Mouse (Mus musculus): ENCODE data around the gene Dennd4c. TPM values are rescaled to one million over a fixed set of nuclear protein-coding genes. Genes with fewer than 3 reads are reported as not detected.
A peak's percentile ranks its signal among the peaks of the same experiment; 100 is the strongest.
"Not testable (repeated sequence)": the region's sequence is repeated elsewhere in the genome, so short reads cannot be mapped to it uniquely, and the experiment has no call there.

Gene Dennd4c
- total RNA-seq, 2 experiments from 2014 or later, result 13.0 to 14.8 TPM

DNA sequence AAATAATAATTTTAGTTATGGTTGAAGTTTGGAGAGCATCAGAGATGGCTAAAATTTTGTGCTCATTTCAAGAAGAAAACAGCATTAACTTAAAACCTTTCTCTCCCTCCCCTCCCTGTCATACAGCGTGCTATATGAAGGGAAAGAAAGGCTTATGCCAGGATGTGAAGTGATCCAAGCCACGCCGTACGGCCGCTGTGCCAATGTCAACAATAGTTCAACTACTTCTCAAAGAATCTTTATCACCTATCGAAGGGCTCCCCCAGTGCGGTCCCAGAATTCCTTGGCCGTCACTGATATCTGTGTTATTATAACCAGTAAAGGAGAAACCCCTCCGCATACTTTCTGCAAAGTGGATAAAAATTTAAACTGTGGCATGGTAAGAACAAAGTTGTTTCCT lies 29.2 kb downstream of the Dennd4c start:
- DNase-seq (ENCODE audit: low spot score in 2 of 2), result no peak

- DNase-seq (ENCODE audit: low spot score in 2 of 2), result peak in 1 of 2 experiments; percentile 7
These were observed 62.2 kb downstream of the Dennd4c start for GRCm38 (mm10) chr4:86810604-86811003.

- no peak for DNase-seq (ENCODE audit: low spot score in 2 of 2)
These were observed 66.5 kb downstream of the Dennd4c start for GRCm38 (mm10) chr4:86814850-86815249.

DNA sequence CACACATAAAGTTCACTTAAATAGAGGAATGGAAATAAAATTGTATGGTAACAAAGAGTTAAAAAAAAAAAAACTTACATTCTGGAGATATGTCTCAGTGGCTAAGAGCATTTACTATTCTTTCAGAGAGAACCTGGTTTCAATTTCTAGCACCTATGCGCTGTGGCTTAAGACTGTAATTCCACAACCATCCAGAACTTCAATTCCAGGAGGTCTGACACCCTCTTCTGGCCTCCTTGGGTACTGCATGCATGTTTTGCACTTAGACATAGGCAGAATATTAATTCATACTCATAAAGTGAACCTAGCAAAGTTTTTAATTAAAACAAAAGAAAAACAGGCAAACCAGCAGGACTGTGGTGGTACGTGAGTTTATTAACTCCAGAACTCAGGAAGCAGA lies 74.8 kb downstream of the Dennd4c start:
- DNase-seq (ENCODE audit: low spot score in 2 of 2), result peak; percentile 69 to 71

- DNase-seq (ENCODE audit: low spot score in 2 of 2), result no peak
These were observed 76.8 kb downstream of the Dennd4c start for GRCm38 (mm10) chr4:86825143-86825542.

- no peak for DNase-seq (ENCODE audit: low spot score in 2 of 2)
These were observed 83.5 kb downstream of the Dennd4c start for GRCm38 (mm10) chr4:86831896-86832295.

- DNase-seq (ENCODE audit: low spot score in 2 of 2), result not testable (repeated sequence)
These were observed 92.8 kb downstream of the Dennd4c start for GRCm38 (mm10) chr4:86841141-86841540.

GRCm38 (mm10) chr4:86845384-86845783 lies 97.0 kb downstream of the Dennd4c start:
- peak; percentile 19 to 31 for DNase-seq (ENCODE audit: low spot score in 2 of 2)

- DNase-seq (ENCODE audit: low spot score in 2 of 2), result no peak
These were observed 98.9 kb downstream of the Dennd4c start for GRCm38 (mm10) chr4:86847246-86847645.

DNA sequence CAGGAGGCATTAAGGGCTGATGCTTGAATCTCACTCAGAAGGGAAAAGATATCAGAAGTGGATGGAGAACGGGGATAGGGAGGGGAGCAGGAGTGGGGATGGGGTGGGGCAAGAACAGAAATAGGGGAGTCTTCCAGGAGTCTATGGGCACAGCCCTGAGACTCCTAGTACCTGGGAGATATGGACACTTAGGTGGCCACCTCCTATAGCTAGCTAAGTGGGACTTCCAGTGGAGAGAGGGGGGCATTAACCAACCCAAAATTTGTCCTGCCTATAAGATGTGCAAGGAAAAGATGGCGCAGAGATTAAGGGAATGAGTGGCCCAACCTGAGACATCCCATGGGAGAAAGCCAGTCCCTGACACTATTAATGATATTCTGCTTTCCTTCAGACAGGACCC lies 103.0 kb downstream of the Dennd4c start:
- DNase-seq (ENCODE audit: low spot score in 2 of 2), result no peak

DNA sequence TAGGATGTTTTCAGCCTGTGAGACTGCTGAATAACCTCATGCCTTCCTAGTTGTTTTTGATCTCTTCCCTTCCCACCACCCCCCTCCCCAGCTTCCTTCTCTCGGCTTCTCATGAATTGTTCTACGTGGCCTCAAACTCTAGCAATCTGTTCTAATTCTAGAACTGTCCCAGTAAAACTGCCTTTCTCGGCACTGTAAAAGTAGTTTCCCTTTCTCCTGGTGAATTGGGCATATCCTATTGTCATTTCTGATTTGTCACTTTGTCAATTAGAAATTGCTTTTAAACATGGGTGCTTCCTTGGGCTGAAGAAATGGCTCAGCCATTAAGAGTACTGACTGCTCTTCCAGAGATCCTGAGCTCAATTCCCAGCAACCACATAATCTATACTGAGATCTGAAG lies 103.7 kb downstream of the Dennd4c start:
- DNase-seq (ENCODE audit: low spot score in 2 of 2), result no peak

DNA sequence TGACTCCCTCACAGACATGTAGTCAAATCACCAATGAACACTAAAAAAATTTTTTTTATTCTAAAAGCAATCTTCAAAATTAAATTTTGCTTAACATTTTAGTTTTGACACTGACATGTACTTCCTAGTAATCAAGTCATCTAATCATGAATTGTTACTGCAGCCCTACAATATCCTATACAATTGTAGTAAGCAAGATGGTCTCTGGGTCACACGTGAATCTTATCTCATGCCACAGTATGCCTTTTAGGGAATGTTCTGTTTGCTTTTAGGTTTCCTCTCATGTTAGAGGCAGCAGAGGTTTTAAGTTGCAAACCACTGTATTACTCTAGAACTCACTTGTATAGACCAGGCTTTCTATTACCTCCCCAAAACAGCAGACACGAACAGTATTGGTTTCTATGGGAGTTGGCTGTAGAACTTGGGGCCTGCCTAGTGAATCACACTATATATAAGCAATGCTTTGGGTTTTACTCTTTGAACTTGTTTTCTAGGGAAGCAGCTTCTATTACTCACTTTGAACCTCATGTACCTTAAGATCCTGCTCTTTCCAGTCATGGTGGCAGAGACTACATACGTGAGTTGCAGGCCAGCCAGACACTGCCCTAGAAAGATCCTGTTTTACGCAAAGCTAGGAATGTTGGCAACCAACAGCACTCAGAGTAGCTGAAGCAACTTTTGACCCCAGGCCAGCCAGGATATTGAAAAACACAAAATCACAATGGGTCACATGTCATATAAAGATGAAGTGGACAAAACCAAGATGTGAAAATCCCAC lies 104.6 kb downstream of the Dennd4c start:
- DNase-seq (ENCODE audit: low spot score in 2 of 2), result no peak

DNA sequence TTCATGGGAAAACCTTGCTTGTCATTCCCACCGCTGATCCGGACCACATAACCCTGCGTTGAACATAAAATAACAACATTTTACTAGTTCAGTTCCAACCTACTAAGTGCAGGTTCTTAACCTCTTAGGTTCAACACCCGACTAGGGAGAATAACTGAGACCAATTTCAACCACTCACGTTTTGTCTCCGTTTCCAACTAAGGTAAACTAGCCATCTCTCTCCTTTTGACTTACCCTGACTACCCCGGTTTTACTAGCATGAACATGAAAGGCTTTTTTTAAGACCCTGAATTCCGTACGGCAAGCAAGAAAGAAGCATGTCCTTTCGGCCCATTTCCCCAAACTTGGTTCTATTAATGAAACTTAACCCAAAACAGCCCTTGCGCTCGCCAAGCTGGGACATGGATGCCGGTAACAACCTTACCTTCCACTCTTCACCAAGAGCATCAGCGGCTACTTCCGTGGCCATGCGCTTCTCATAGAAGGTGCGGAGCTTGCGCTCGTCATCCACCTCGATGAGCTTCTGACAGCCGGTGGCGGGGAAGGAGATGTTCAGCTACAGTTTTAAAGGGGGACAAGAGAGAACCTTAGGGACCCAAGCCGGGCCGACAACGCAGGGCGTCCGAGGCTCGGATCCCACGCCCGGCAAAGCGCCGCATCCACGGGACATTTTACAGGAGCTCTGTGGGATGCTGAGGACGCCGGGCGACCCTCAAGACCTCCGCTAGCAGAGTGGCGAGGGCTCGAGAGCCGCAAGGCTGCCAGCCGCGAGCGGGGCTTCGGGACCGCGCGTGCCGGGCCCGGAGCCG lies 108.2 kb downstream of the Dennd4c start:
- no peak for DNase-seq (ENCODE audit: low spot score in 2 of 2)

DNA sequence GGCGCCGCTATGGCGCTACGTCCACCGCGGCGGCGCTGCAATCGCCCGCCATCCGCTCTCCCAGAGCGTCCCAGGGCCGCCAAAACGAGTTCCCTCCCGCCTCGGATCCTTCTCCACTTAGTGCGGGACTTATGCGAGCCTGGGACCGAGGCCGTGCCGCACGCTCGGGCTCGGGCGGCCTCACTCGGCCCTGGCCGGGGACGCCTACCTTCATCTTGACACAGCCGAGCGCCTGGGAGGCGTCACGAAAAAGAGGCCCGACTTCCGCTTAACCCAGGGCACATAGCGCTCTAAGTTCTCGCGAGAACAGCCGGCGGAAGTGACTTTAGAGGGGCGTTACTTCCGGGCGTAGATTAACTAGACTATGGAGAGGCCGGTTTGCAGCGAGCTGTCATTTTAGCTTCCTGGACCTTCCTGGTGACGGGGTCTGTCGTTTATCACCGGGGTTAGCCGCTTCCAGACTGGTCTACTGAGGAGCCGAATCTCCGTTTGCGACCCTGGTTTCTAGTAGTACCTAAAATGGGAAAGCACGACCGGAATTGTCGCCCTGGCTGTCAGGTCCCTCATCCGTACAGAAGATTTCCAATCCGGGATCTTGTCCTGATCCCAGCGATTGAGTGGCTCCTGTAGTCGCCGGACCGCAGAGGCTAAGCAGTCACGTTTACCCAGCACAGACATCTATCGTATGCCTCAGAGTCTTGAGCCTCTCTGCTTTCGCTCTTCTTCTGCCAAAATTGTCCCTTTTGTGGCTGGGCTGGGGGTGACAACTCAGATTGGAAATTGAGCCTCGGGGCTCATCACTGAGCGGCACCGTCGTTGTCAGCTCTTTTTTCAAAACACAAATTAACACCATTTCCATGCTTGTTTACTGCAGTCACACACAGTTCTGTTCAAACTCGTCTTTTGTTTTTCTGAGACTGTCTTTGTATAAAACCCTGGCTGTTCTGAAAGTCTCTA lies 109.0 kb downstream of the Dennd4c start, which contains the start of gene Rps6:
TSS of gene Rps6 (minus strand) at position 300 of the 957 bp plus-strand sequence.
- peak; percentile 95 to 96 for DNase-seq (ENCODE audit: low spot score in 2 of 2)

DNA sequence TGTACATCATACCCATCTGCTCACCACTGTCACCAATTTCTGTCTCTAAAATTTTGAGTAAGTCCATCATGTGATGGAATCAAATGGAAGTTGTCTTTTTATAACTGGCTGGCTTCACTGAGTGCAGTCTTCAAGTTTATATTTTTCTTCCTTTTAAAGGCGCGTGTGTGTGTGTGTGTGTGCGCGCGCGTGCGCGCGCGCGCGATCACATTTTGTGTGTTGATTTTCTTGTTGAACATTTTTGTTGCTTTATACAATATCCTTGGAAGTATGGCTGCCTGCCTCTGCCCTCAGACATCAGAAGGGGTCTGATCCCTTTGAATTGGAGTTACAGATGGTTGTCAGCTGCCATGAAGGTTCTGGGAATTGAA lies 109.7 kb downstream of the Dennd4c start:
- no peak for DNase-seq (ENCODE audit: low spot score in 2 of 2)

- DNase-seq (ENCODE audit: low spot score in 2 of 2), result no peak
These were observed 115.7 kb downstream of the Dennd4c start for GRCm38 (mm10) chr4:86864087-86864486.

DNA sequence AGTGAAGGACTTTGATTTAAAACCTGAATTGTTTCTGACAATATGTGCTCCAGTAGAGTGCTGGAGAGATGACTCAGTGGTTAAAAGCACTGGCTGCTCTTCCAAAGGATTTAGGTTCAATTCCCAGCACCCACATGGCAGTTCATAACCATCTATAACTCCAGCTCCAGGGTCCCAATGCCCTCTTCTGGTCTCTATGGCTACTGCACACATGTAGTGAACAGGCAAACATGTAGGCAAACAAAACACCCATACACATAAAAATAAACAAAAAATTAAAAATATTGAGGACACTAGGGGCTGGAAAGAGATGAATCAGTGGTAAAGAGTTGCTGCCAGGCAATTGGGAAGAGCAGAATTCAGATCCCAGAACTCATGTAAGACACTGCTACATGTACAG lies 123.6 kb downstream of the Dennd4c start:
- DNase-seq (ENCODE audit: low spot score in 2 of 2), result no peak

DNA sequence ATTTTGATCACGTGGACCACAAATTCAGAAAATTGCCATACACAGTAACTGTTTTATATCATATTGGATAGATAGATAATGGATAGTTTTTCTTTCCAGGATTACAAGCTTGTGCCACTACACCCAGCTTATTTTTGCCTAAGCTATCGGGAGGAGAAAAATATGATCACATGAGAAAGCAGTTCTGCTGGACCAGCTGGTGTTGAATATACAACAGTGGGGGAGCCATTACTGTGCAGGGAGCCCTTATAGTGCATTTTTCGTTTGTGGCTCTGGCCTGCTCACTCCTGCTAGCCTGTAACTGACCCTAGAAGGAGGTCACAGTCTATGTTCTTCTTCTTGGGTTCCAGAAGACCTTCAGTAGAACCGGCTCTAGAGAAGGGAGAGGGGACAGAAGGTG lies 124.7 kb downstream of the Dennd4c start:
- peak in 1 of 2 experiments; percentile 18 for DNase-seq (ENCODE audit: low spot score in 2 of 2)

DNA sequence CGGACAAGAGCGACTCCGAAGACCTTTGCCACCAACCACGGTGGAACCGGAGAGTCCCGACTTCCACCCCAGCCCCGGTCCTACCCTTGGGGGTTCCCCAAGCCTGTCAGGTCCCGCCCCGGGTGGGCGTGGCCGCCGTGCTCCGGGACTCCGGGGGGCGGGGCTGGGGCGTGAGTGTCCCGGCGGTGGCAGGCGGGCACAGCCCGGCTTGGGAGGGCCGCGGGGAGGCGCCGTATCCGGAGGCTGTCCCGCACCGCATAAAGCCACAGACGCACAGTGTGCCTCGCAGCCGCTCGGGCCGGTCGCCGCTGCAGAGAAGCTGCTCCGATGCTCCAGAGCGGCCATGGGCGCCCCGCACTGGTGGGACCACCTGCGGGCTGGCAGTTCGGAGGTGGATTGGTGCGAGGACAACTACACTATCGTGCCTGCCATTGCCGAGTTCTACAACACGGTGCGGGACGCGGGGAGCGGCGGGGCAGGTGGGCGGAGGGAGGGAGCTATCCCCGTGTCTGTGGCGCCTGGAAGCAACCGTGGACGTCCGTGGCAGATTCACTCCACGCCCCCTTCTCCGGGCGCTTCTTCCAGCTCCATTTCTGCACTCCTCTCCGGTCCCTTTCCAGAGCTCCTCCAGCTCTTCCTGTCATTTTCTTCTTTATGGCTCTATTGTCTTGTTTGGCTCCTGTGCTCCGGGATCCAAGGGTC lies 125.9 kb downstream of the Dennd4c start, which contains the start of gene Acer2:
TSS of gene Acer2 (plus strand) at position 251 of the 702 bp plus-strand sequence.
- peak; percentile 66 to 83 for DNase-seq (ENCODE audit: low spot score in 2 of 2)

DNA sequence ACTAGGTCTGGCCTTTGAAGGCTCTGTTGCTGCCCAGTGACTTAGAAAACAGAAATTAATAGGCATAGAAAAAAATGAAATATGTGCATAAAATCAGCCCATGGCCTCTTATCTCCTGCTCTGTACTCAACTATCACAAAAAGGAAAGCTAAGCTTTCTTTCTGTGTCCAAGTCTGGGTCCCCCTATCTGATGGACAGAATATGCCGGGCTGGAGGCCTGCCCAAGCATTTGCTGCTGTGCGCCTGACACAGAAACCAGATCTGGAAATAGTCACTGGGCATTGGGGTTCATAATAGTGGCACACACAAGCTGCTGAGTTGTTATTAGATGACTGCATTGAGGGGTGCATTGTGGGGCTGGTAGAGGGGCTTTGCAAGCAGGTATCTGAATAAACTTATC lies 131.1 kb downstream of the Dennd4c start:
- DNase-seq (ENCODE audit: low spot score in 2 of 2), result no peak
